Mouse (Mus musculus): Measurements from ENCODE around the gene Sf3b2.

The Sf3b2 gene

DNA sequence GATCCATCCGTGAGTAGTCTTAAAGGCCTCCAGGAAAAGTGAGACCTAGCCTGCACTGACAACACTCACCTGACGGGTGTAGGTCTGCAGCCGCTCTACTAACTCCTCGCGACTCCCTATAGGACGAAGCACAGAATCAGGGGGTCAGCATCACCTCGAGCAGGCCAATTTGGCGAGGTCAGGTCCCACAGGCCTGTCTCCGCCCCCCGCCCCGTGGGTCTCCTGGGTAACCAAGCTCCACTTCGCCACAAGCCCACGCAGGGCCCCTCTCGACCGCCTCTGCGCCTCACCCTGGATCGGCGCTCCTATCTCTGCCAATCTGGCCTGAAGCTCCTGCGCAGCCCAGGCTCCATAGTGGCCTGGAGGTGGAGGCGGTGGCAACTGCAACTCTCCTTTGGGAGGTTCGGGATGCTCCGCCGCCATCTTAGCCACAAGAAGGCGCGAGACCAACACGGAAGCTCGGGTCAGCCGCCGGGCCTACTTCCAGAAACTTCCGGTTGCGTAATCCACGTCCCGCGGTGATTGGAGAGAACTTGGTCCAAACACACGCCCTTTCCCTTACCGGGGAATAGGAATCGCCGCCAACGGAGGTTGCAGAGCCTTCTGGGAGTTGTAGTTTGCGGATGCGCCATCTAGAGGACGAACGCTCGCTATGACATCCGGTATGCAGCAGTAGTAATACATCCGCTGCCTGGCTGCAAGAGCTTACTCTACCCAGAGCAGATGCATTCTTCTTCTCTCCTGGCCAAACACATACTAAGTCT, at the start of gene Sf3b2:
Sf3b2 (minus strand) TSS at position 484 of the 764 bp plus-strand sequence.
- peak; percentile 100 for DNase-seq (ENCODE audit: low read depth, low spot score)

DNA sequence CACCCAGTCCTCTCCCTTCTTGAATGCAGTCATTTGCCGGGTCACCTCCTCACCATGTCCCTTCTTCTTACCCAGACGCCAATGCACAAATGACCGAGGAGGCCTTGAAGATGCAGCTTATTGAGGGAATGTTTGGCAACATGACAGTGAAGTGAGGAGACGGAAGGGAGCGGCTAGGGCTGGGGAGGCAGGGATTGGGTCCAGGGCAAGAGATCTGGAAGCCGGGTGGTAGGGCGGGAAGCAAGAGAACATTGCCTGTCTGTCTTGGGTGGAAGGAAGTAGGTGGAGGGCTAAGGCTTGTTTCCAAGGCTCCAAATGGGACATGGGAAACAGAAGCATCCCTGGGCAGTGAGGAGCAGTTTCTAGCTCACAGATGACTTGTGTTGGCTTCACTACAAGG, 46.1 kb upstream of the Sf3b2 start:
- DNase-seq (ENCODE audit: low read depth, low spot score): no peak

DNA sequence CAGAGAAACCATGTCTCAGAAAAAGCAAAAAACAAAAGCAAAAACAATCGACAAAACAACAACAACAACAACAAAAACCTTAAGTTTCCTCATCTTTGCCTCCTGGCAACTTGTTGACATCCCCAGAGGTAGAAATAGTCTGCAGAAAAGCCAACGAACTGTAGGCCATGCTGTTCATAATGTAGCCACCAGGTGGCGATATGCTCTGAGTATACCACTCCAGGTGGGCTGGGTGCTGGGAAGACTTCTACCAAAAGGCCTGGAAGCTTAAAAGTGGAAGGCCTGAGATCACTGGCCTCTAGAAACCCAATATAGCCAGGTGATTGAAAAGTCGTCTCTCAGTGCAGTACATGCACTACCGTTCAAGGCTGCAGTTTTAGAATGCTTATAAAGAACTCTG, 42.7 kb upstream of the Sf3b2 start:
- DNase-seq (ENCODE audit: low read depth, low spot score): peak; percentile 97

DNA sequence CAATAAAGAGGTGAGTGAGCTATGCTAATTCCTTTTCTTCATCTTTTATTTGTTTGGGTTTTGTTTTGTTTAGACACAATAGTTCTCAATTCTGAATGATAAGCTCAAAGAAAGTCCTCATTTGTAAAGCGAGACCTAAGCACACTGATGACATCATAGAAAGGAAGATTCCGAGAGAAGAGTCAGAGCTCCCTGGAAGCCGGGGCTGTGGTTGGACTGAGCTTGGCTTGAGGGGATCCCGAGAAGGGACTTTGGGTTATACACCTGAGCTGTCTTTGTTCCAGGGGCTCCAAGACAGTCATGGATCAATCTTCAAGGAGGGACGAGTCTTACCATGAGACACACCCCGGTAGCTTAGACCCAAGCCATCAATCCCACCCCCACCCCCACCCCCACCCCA, 40.2 kb upstream of the Sf3b2 start, which contains the start of gene Catsper1:
Catsper1 (plus strand) TSS at position 301 of the 400 bp plus-strand sequence.
- no peak for DNase-seq (ENCODE audit: low read depth, low spot score)

DNA sequence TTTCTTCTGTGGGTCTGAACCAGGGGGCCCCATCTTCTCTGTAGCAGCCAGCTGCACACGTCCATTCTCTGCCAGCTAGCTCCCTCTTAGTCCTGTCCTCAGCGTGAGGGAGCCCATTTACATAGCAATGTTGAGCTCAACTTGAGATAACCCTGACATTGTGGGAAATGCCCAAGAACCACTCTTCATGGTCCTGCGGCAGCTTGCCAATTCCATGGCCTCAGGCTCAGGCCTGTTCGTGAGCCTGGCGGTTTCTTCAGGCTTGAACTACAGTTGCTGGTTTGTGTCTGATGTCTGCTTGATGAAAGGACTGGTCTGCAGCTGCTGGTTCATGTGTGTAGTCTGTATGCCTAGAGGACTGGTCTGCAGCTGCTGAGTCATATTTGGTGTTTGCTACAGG, 39.5 kb upstream of the Sf3b2 start:
- peak; percentile 54 for DNase-seq (ENCODE audit: low read depth, low spot score)

DNA sequence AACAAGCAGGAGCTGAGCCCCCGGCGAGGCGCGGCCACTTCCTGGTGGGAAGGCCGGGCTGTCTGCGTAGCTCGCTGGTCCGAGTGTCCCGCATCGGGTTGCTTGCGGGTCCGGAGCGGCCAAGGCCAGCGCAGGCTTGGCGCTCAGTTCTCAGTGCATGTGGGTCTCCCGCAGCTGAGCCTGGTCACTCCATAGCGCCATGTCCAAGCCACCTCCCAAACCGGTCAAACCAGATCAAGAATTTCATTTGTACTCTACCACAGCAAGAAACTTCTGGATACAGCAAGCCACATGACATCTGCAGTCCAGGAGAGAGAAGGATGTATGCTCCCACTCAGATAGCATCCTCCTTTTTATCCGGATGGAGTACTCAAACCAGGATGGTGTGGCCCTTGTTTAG, 32.7 kb upstream of the Sf3b2 start:
- no peak for DNase-seq (ENCODE audit: low read depth, low spot score)

DNA sequence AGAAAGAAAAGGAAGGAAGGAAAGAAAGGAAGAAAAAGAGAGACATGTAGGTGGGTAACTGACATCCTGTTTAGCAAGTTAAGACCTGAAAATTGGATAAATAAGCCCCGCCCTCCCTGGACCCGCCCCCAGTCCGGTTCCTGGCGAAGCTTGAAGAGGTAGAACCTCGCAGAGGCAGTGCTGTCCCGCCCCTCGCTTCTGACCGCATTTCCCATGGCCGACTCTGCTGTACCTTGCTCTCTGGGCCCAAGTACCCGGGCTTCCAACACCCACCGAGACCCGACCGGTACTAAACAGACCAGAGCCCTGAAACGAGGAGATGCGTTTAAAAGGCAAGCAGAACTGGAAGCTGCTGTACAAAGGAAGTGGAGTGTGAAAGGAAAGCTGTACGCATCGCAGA, 28.5 kb upstream of the Sf3b2 start:
- no peak for DNase-seq (ENCODE audit: low read depth, low spot score)

DNA sequence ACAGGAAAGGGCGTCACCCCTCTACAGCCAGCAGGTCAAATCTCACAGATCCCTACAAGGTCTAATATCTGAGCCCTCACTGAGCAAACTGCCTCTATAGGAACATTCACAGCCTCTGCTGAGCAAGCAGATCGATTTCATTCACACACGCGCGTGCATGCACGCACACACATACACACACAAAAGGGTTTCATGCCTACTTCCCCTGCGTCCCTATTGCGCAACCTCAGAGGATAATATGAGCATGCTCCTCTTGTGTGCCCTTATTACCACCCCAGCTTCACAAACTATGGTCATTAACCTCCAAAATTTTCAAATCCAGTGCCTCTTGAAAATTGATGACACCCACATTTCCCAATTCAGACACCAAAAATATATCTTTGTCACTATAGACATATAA, 17.9 kb upstream of the Sf3b2 start:
- DNase-seq (ENCODE audit: low read depth, low spot score): no peak

DNA sequence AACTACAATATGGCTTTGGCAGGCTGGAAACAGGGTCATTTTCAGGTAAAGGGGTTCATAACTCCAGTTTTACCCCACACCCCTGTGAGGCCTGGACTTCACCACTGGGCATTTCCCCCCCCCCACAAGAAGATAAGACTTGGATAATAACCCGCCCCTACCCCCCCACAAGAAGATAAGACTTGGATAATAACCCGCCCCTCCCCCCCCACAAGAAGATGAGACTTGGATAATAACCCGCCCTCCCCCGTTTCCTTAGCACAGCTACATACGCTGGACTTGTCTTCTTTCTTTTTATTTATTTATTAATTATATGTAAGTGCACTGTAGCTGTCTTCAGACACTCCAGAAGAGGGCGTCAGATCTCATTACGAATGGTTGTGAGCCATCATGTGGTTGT, 13.8 kb upstream of the Sf3b2 start:
- peak; percentile 32 for DNase-seq (ENCODE audit: low read depth, low spot score)

DNA sequence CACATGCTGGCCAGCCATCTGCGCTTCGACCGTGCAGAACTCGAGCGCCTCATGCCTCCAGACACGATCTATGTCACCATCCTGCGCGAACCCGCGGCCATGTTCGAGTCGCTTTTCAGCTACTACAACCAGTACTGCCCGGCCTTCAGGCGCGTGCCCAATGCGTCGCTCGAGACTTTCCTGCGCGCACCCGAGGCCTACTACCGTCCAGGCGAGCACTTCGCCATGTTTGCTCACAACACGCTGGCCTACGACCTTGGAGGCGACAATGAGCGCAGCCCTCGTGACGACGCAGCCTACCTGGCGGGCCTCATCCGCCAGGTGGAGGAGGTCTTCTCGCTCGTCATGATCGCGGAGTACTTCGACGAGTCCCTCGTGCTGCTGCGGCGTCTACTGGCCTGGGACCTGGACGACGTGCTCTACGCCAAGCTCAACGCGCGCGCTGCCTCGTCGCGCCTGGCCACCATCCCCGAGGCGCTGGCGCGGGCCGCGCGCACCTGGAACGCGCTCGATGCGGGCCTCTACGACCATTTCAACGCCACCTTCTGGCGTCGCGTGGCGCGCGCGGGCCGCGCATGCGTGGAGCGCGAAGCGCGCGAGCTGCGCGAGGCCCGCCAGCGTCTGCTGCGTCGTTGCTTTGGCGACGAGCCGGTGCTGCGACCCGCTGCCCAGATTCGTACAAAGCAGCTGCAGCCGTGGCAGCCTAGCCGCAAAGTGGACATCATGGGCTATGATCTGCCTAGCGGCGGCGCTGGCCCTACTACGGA, 11.9 kb upstream of the Sf3b2 start:
- no peak for DNase-seq (ENCODE audit: low read depth, low spot score)

DNA sequence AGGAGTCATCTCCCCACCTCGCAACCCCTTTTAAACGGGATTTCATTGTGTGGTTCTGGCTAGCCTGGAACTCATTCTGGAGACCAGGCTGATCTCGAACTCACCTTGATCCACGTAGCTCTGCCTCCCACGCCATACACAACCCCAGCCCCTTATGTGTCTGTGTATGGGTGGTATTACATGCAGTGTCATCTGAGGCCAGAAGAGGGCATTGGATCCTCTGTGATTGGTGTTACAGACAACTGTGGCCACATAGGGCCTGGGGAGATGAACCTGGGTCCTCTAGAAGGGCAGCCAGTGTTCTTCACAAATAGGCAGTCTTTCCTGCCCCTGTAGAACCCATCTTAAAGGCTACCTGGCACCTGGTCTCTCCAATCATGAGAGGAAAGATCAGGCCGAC, 11.0 kb upstream of the Sf3b2 start:
- DNase-seq (ENCODE audit: low read depth, low spot score): peak; percentile 34

DNA sequence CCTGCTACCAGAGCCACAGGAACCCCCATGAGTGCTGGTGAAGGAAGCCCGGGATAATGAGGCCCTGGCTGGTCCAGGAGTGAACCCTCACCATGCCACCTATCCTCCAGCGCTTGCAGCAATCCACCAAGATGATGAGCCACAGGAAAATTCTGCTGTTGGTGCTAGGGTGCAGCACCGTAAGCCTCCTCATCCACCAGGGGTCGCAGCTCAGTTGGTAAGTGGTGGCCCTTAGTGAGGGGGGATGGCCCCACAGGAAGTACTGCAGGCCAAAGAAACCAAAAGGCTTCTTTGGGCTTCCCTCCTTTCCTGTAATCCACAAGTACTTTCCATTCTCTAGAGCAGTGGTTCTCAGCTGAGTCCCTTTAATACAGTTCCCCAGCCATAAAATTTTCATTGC, 7.2 kb upstream of the Sf3b2 start:
- DNase-seq (ENCODE audit: low read depth, low spot score): peak; percentile 85

DNA sequence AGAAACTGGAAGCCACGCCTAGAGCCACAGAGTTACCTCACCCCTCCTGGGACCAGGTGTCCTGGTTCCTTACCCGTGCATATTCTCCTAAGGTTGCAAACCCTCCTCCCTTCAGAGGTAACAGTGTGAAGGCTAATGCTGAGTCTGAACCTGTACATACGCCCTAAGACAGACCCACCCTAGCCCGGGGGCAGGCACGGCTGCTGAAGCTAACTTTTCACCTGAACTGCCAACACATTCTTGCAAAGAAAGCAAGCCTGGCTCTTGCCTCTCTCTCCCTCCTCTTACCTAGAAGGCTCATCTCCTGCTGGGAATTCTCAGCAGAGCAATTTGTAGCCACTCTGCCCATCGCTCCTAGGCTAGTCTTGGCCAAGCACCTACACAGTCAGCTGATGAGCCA, 5.3 kb upstream of the Sf3b2 start:
- DNase-seq (ENCODE audit: low read depth, low spot score): no peak

DNA sequence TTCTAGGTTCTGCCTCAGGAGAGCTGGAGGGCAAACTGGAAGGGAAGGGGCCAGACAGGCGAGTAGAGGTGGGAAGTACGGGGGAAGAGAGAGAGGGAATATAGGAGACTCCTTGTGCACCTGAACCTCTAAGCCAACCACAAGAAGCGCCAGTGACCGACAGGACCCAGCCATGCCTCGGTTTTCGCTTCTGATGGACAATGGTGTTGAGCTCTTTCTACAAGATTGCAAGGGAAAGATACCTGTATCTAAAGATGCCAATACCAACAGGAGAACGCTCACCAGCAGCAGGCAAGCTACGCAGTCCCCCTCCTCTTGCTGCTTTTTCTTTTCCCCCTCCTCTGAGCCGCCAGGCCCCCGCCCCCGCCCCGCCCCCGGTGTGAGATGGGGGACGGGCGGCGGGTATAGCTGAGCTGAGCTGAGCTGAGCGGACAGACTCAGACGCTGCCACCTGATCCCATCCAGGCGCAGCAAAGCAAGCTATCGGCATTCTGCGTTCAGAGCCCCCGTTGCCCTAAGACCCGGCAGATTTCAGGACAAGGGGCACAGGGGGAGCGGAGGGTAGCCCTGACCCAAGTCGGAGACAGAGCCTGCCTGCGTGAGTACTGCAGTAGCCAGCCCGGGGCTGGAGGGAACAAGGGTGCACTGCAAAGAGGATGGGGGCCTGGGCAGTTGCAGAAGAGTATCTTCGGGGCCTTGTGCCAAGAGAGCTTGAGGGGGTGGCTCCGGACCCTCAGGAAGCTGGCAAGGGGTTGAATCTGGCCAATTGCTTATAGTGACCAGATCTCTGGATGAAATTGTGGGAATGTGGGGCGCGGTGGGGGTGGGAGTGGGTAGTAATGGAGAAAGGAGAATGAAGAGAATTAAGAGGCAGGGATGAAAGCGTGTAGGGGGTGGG, 2.9 kb upstream of the Sf3b2 start, which contains the start of gene Gal3st3:
Gal3st3 (plus strand) TSS at position 429 of the 898 bp plus-strand sequence.
- no peak for DNase-seq (ENCODE audit: low read depth, low spot score)

DNA sequence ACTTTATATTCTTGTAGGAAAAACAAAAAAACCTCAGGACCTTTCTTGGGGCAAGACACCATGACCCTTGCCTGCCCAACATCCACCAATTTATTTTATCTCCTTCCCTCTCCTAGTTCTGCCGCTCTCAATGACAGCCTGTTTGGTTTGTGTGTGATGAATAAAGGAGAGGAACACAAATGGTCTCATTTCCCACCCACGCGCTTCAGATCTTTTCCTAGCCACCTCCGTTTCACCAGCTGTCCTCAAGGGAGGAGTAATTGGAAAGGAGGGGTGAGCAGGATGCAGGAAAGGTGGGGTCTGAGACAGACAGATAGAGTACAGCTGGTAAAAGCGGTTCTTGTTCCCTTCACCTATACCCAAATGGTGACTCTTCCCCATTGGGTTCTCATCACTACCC, 1.4 kb upstream of the Sf3b2 start:
- no peak for DNase-seq (ENCODE audit: low read depth, low spot score)

DNA sequence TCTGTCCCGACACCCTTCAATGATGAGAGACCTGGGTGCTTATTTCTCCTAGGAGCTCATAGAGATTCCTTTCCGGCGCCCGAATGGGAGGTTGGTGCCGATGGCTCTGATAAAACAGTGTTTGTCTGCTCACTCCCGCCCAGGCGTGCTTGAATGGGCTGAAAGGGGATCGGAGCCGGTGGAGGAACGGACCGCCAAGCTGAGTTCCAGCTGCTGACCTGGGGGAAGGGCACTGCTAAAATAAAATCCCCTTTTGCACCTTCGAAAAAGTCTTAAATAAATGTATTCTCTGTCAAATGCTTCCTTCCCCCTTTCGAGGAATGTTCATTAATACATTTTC, 451 bp upstream of the Sf3b2 start:
- no peak for DNase-seq (ENCODE audit: low read depth, low spot score)

DNA sequence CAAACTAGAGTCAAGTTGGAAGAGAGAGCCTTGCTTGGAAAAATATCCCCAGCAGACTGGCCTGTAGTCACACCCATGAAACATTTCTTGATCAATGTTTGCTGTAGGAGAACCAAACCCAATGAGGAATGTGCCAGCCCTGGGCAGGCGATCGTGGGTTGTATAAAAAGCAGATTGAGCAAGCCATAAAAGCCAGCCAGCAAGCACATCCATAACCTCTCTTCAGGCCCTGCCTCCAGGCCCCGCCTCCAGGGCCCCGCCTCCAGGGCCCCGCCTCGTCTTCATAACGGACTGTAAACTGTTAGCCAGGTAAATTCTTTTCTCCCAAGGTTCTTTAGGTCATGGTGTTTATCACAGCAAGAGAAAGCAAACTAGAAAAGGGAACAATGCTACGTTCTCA, 16.9 kb downstream of the Sf3b2 start:
- DNase-seq (ENCODE audit: low read depth, low spot score): no peak

DNA sequence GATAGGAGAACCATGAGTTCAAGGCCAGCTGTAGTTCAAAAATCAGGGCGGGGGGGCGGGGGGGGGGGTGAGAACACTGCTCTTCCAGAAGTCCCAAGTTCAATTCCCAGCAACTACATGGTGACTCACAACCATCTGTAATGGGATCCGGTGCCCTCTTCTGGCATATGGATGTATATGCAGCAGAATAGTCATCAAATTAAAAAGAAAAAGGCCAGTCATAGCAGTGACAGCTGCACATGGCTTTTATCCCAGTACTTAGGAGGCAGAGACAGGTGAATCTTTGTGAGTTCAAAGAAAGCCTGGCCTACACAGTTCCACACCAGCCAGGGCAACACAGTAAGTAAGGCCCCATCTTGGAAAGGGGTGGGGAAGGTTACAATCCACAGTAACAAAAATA, 18.1 kb downstream of the Sf3b2 start:
- peak; percentile 69 for DNase-seq (ENCODE audit: low read depth, low spot score)

DNA sequence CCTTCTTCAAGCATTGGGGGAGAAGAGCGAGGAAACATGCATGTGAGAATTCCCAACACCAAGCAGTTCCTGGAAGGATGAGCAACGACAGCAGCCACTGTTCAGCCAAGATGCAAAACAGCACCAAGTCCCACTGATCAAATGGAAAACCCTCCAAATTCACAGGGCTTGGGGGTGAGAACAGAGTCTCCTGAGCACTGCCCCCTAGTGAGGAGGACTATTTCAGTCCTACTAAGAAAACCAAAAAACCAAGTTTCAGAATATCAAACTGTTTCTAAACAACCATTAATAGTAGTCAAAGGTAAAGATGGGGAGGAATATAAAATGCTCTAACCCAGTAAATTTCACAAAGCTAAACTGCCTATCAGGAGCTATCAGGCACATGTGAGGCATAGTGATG, 18.7 kb downstream of the Sf3b2 start:
- DNase-seq (ENCODE audit: low read depth, low spot score): peak; percentile 36

DNA sequence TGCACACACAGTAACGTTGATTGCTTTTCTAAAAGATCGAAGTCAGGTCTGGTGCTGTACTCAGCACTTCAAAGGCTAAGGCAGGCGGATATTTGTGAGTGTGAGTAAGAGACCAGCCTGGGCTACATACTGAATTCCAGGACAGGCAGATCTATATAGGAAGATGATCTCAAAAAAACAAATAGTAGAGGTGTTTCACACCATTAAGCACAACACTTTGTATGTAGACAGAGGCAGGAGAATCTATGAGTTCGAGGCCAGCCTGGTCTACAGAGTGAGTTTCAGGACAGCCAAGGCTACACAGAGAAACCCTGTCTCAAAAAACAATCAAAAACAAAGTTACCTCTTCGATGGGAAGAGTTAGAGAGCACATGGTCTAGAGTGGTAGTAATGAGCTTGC, 19.5 kb downstream of the Sf3b2 start:
- no peak for DNase-seq (ENCODE audit: low read depth, low spot score)

DNA sequence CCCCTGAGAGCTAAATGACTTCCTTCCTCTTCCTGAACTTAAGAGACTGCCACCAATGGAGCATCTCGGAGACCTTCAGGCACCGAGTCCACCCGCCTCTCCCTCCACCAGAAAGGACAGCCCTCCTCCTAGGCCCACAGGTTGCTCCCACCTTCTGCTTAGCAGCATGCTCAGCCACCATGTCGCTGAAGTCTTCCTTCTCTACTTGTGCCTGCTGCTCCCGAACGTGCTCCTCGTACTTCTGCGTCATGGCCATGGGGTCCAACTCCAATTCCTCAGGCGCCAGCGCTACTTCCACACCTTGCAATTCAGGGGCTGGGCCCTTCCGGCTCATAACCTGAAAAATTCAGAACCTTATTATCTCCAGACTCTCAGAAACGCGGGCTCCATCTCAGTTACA, 20.6 kb downstream of the Sf3b2 start:
- DNase-seq (ENCODE audit: low read depth, low spot score): no peak

DNA sequence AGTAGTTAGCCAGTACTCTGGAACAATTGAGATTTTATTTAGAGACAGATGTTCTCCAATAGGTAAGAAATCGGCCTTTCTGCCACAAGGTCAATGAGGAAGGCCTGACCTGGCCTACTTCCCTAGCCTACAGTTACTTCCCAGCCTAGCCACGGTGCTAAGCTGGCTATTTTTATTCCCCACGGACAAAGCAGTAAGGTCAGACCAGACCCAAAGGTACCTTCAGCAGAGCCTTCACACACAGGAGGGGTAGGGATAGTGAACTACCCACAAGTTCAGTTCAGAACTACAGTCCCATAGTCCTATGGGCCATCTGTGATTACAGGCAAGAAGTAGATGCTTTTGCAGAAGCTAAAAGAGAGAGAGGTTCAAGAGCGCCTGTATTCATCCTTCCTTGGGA, 21.3 kb downstream of the Sf3b2 start:
- DNase-seq (ENCODE audit: low read depth, low spot score): peak; percentile 16

All from 3T3-L1 (cell line).